Mouse (Mus musculus) CH12.LX (cell line): ENCODE measurements around the gene Aqp5. TPM values are rescaled to one million over a fixed set of nuclear protein-coding genes. Genes with fewer than 3 reads are reported as not detected.

Experiments used
- DNase-seq: peaks from one replicate; pipeline ENCODE4 v3.0.0-alpha.2; 2013; ENCODE audit errors: extremely low read depth
- H3K27ac ChIP-seq: 2 replicates; pipeline ENCODE4 v1.5.1; 2012; ENCODE audit warnings: low read depth, mild to moderate bottlenecking, control low read depth, moderate library complexity; ENCODE audit not compliant: insufficient read depth
- H3K27me3 ChIP-seq: replicated peaks from 2 replicates; pipeline ENCODE3; 2012; ENCODE audit warnings: inconsistent platforms
- H3K36me3 ChIP-seq, 2 experiments: replicated peaks in 1 of 2; 2 replicates each; pipeline versions ENCODE3 to v1.6.1; 2012; ENCODE audit warnings: inconsistent platforms in 1 of 2, low read length in 1 of 2, mild to moderate bottlenecking in 1 of 2, mixed read lengths in 1 of 2, moderate library complexity in 1 of 2; ENCODE audit not compliant: control insufficient read depth in 1 of 2, insufficient read depth in 1 of 2
- H3K4me1 ChIP-seq, 2 experiments: 2 replicates each; pipeline ENCODE4 v1.6.1; 2012; ENCODE audit warnings: inconsistent platforms in 1 of 2, moderate library complexity in 1 of 2; ENCODE audit not compliant: insufficient read depth in 2 of 2, control insufficient read depth in 1 of 2
- H3K4me2 ChIP-seq: 2 replicates; pipeline ENCODE4 v1.6.1; 2012; ENCODE audit warnings: low read depth, mild to moderate bottlenecking, control low read depth; ENCODE audit not compliant: poor library complexity, insufficient read depth, severe bottlenecking
- H3K4me3 ChIP-seq, 3 experiments: fragments of 150-350 bp in 1 of 3; sonication (generic) in 1 of 3; replicated peaks in 1 of 3; 2 replicates each; pipeline versions ENCODE3 to v1.5.1; 2011 to 2012; ENCODE audit warnings: low read depth in 2 of 3, low read length in 2 of 3, mild to moderate bottlenecking in 2 of 3, moderate library complexity in 2 of 3, control low read depth in 1 of 3, improper control_type of control experiment in 1 of 3, inconsistent platforms in 1 of 3, mixed read lengths in 1 of 3; ENCODE audit not compliant: poor library complexity in 1 of 3
- H3K79me2 ChIP-seq: replicated peaks from 2 replicates; pipeline ENCODE4 v1.6.1; 2012; ENCODE audit warnings: mild to moderate bottlenecking, moderate library complexity; ENCODE audit not compliant: control insufficient read depth, poor library complexity, insufficient read depth, severe bottlenecking; ENCODE audit errors: extremely low read depth
- H3K9ac ChIP-seq: 2 replicates; pipeline ENCODE4 v1.6.1; 2012; ENCODE audit warnings: low read depth, mild to moderate bottlenecking, control low read depth, moderate library complexity; ENCODE audit not compliant: insufficient read depth
- H3K9me3 ChIP-seq: replicated peaks from 2 replicates; pipeline ENCODE3; 2012; ENCODE audit warnings: low read length, inconsistent platforms, mixed read lengths
- BHLHE40 ChIP-seq: IDR thresholded peaks from 2 replicates; pipeline ENCODE4 v1.6.1; 2011; ENCODE audit warnings: mild to moderate bottlenecking, low read depth, low read length, improper control_type of control experiment
- EP300 ChIP-seq: IDR thresholded peaks from 2 replicates; pipeline ENCODE4 v1.6.1; 2011; ENCODE audit warnings: low read length, improper control_type of control experiment
- ETS1 ChIP-seq: conservative IDR thresholded peaks from 2 replicates; pipeline ENCODE4 v1.6.1; 2012; ENCODE audit warnings: low read depth, mild to moderate bottlenecking, inconsistent platforms, low read length, improper control_type of control experiment, moderate library complexity
- IRF4 ChIP-seq: IDR thresholded peaks from 2 replicates; pipeline ENCODE4 v1.6.1; 2014; ENCODE audit warnings: low read depth, mild to moderate bottlenecking, inconsistent platforms, low read length, improper control_type of control experiment
- JUN ChIP-seq: IDR thresholded peaks from 2 replicates; pipeline ENCODE4 v1.6.1; 2011; ENCODE audit warnings: low read depth, mild to moderate bottlenecking, low read length, improper control_type of control experiment, moderate library complexity; ENCODE audit not compliant: insufficient read depth
- JUND ChIP-seq: conservative IDR thresholded peaks from 2 replicates; pipeline ENCODE4 v1.6.1; 2011; ENCODE audit warnings: low read depth, low read length, improper control_type of control experiment
- MAFK ChIP-seq: IDR thresholded peaks from 2 replicates; pipeline ENCODE4 v1.6.1; 2011; ENCODE audit warnings: low read length, improper control_type of control experiment; ENCODE audit not compliant: insufficient replicate concordance
- MYC ChIP-seq: IDR thresholded peaks from 2 replicates; pipeline ENCODE4 v1.6.1; 2011; ENCODE audit warnings: low read depth, mild to moderate bottlenecking, improper control_type of control experiment, low read length
- NELFE ChIP-seq: IDR thresholded peaks from 2 replicates; pipeline ENCODE4 v1.6.1; 2011; ENCODE audit warnings: low read depth, low read length, improper control_type of control experiment
- PAX5 ChIP-seq: IDR thresholded peaks from 2 replicates; pipeline ENCODE4 v1.6.1; 2012; ENCODE audit warnings: low read length, inconsistent platforms, mixed read lengths
- POLR2A ChIP-seq: IDR thresholded peaks from 2 replicates; pipeline ENCODE4 v1.6.1; 2011; ENCODE audit warnings: low read depth, mild to moderate bottlenecking, improper control_type of control experiment, low read length
- SIN3A ChIP-seq: IDR thresholded peaks from 2 replicates; pipeline ENCODE4 v1.6.1; 2012; ENCODE audit warnings: low read length, improper control_type of control experiment, inconsistent platforms
- SMC3 ChIP-seq: IDR thresholded peaks from 2 replicates; pipeline ENCODE4 v1.6.1; 2011; ENCODE audit warnings: low read depth, low read length, improper control_type of control experiment
- USF2 ChIP-seq: conservative IDR thresholded peaks from 2 replicates; pipeline ENCODE4 v1.6.1; 2011; ENCODE audit warnings: low read depth, low read length, improper control_type of control experiment
- ZC3H11A ChIP-seq: IDR thresholded peaks from 2 replicates; pipeline ENCODE4 v1.6.1; 2012; ENCODE audit warnings: low read depth, mild to moderate bottlenecking, inconsistent platforms, low read length, improper control_type of control experiment
- ZKSCAN1 ChIP-seq: IDR thresholded peaks from 2 replicates; pipeline ENCODE4 v1.6.1; 2012; ENCODE audit warnings: low read depth, inconsistent platforms, low read length, improper control_type of control experiment, borderline replicate concordance
- ZMIZ1 ChIP-seq: IDR thresholded peaks from 2 replicates; pipeline ENCODE4 v1.6.1; 2012; ENCODE audit warnings: low read depth, mild to moderate bottlenecking, inconsistent platforms, low read length, improper control_type of control experiment
- dilution Hi-C: fragments of 300-500 bp; cut with MboI; formaldehyde crosslinking; loops from 2 replicates; pipeline ENCODE4 v1.14.3; 2020; ENCODE audit warnings: low sequenced_read_pairs; ENCODE audit not compliant: extremely low pct_unique_long_range_greater_than_20kb, extremely low pct_ligation_motif_present
- in situ Hi-C: fragments of 300-500 bp; cut with MboI; formaldehyde crosslinking; loops from 3 replicates; pipeline ENCODE4 v1.14.3; 2019; ENCODE audit warnings: low sequenced_read_pairs, low pct_ligation_motif_present, low pct_unique_long_range_greater_than_20kb, mixed read lengths
- polyA plus RNA-seq: library from polyadenylated mRNA; unstranded; fragments of >175 nt; gene quantifications from 2 replicates; pipeline ENCODE4 v1.2.1, GENCODE M21; 2012; ENCODE audit warnings: low read depth; ENCODE audit not compliant: insufficient read length
- total RNA-seq, 2 experiments: library from RNA; depleted of rRNA; stranded (reverse); fragments of 300-350 nt in 1 of 2; fragments of >200 nt in 1 of 2; gene quantifications; 2 replicates each; pipeline ENCODE4 v1.2.3; 2012 to 2014

Gene Aqp5
- total and polyA plus RNA-seq, 3 experiments = not detected

DNA sequence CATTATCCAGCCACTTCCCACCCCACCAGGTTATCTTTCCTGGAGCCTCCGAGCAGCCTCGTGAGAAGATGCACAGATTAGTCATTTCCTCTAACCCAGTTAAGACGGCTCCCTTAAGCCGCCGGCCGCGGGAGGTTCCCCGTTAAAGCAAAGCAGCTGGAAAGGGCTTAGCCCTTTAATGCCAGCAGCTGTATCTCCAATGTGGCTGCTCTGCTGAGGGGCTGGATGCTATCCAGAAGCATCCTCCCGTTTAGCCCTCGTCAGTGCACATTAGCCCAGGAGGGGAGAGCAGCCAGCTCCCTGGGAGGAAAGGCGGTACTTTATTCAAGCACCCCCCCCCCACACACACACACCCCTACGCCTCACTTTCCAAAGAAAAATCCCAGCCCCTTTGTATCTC lies 24.2 kb downstream of the Aqp5 start:
- H3K79me2 ChIP-seq = no peaks in the 10 kb centered on the region
- no peak overlapping the region for H3K27ac ChIP-seq
- no peak for DNase-seq
- H3K9ac ChIP-seq = no peak overlapping the region
- peaks cover 10% of the 10 kb centered on the region for H3K9me3 ChIP-seq
- no peak for TF ChIP-seq NELFE
- no peak for TF ChIP-seq MYC
- no peak for TF ChIP-seq POLR2A
- no peak for TF ChIP-seq ZMIZ1
- TF ChIP-seq MAFK = no peak
- TF ChIP-seq USF2 = no peak
- TF ChIP-seq IRF4 = no peak
- no peak for TF ChIP-seq BHLHE40
- H3K27me3 ChIP-seq = peaks cover 31% of the 10 kb centered on the region
- no peak overlapping the region for H3K4me2 ChIP-seq
- H3K4me3 ChIP-seq = no peak overlapping the region
- H3K36me3 ChIP-seq = peaks cover 0 to 4% of the 10 kb centered on the region in 2 experiments
- in situ Hi-C loops (no loop called here), dilution Hi-C loops (no loop called here)
- H3K4me1 ChIP-seq = peaks cover 4 to 13% of the 10 kb centered on the region in 2 experiments

- H3K79me2 ChIP-seq = no peaks in the 10 kb centered on the region
- no peak overlapping the region for H3K27ac ChIP-seq
- H3K4me1 ChIP-seq = peaks cover 4 to 13% of the 10 kb centered on the region in 2 experiments
- peaks cover 26% of the 10 kb centered on the region for H3K27me3 ChIP-seq
- TF ChIP-seq EP300 (no peak), ZKSCAN1 (no peak), JUN (no peak), SMC3 (no peak), MAFK (no peak), ZC3H11A (no peak), BHLHE40 (no peak), SIN3A (no peak), POLR2A (no peak), JUND (no peak)
- in situ Hi-C loops = no loop called here
- H3K36me3 ChIP-seq = peaks cover 0 to 7% of the 10 kb centered on the region in 2 experiments
- dilution Hi-C loops = no loop called here
- no peak overlapping the region for H3K4me2 ChIP-seq
- H3K9me3 ChIP-seq = peaks cover 10% of the 10 kb centered on the region
- H3K9ac ChIP-seq = no peak overlapping the region
- no peak for DNase-seq
- no peak overlapping the region for H3K4me3 ChIP-seq
Observed at GRCm38 (mm10) chr15:99615246-99615645, 24.7 kb downstream of the Aqp5 start.

GRCm38 (mm10) chr15:99618595-99618994 lies 28.0 kb downstream of the Aqp5 start:
- in situ Hi-C loops (no loop called here), dilution Hi-C loops (no loop called here)
- Histone ChIP-seq H3K27me3 (peaks cover 3% of the 10 kb centered on the region), H3K4me1 (peaks cover 4 to 13% of the 10 kb centered on the region in 2 experiments), H3K9ac (no peak overlapping the region), H3K79me2 (no peaks in the 10 kb centered on the region), H3K4me3 (no peak overlapping the region), H3K27ac (no peak overlapping the region), H3K36me3 (peaks cover 22 to 38% of the 10 kb centered on the region in 2 experiments), H3K9me3 (peaks cover under 1% of the 10 kb centered on the region), H3K4me2 (no peak overlapping the region)
- TF ChIP-seq PAX5 (no peak), ETS1 (peak; percentile 57)
- DNase-seq = peak; percentile 41
